Mouse (Mus musculus) G1E (cell line): ENCODE results near the gene Lsr.

Experiments used
- CTCF ChIP-seq: IDR thresholded peaks from 2 replicates; pipeline ENCODE4 v1.5.1; 2012; ENCODE audit warnings: low read depth, low read length, inconsistent platforms, mixed read lengths
- TAL1 ChIP-seq: conservative IDR thresholded peaks from 2 replicates; pipeline ENCODE4 v1.6.1; 2012; ENCODE audit warnings: low read depth, low read length, inconsistent platforms, mixed read lengths

- no peak for TF ChIP-seq CTCF
- no peak for TF ChIP-seq TAL1
Observed at GRCm38 (mm10) chr7:30924071-30924470, 49.2 kb downstream of the Lsr start.
